Mouse (Mus musculus) macrophage (primary cell): ENCODE results near the gene 4930558K02Rik. TPM values are rescaled to one million over a fixed set of nuclear protein-coding genes. Genes with fewer than 3 reads are reported as not detected.

Experiments used
- H3K27ac ChIP-seq: fragments of 350-480 bp; formaldehyde crosslinking; 2 replicates; pipeline ENCODE4 v1.9.0; 2021
- H3K36me3 ChIP-seq: fragments of 350-480 bp; formaldehyde crosslinking; 2 replicates; pipeline ENCODE4 v1.9.0; 2021; ENCODE audit errors: inconsistent target
- H3K4me3 ChIP-seq: fragments of 350-480 bp; formaldehyde crosslinking; 2 replicates; pipeline ENCODE4 v1.9.0; 2021; ENCODE audit errors: inconsistent target
- H3K79me2 ChIP-seq: fragments of 350-480 bp; formaldehyde crosslinking; 2 replicates; pipeline ENCODE4 v1.9.0; 2021; ENCODE audit errors: inconsistent target
- WGBS: methylation state at CpG from one replicate; pipeline ENCODE4 v1.1.7; 2026; ENCODE audit warnings: inconsistent platforms; ENCODE audit not compliant: missing documents; 5-methylcytosine and 5-hydroxymethylcytosine counted together
- polyA plus RNA-seq: library from polyadenylated mRNA; stranded (reverse); fragments of 250-400 nt; gene quantifications from 3 replicates; pipeline ENCODE4 v1.2.4, GENCODE M21; 2018; ENCODE audit warnings: inconsistent platforms

4930558K02Rik gene
- polyA plus RNA-seq, 1 experiment from 2014 or later, result not detected

- H3K27ac ChIP-seq, result no peak overlapping the region
- H3K36me3 ChIP-seq, result no peaks in the 10 kb centered on the region
- WGBS, result 83% methylated on average over 7 of the region's 7 CpGs
- H3K4me3 ChIP-seq, result no peak overlapping the region
- no peaks in the 10 kb centered on the region for H3K79me2 ChIP-seq
These were observed 65.8 kb downstream of the 4930558K02Rik start for GRCm38 (mm10) chr1:161913648-161913984.

GRCm38 (mm10) chr1:161912940-161913647 lies 66.3 kb downstream of the 4930558K02Rik start:
- no peak overlapping the region for H3K4me3 ChIP-seq
- H3K79me2 ChIP-seq, result no peaks in the 10 kb centered on the region
- 60% methylated on average over 4 of the region's 4 CpGs for WGBS
- H3K27ac ChIP-seq, result no peak overlapping the region
- H3K36me3 ChIP-seq, result no peaks in the 10 kb centered on the region

- 97% methylated on average over 8 of the region's 8 CpGs for WGBS
- no peak overlapping the region for H3K27ac ChIP-seq
These were observed 70.4 kb downstream of the 4930558K02Rik start for GRCm38 (mm10) chr1:161909074-161909473.

GRCm38 (mm10) chr1:161907795-161908457 lies 71.5 kb downstream of the 4930558K02Rik start:
- Histone ChIP-seq H3K36me3 (no peaks in the 10 kb centered on the region), H3K4me3 (no peak overlapping the region), H3K27ac (no peak overlapping the region), H3K79me2 (no peaks in the 10 kb centered on the region)
- WGBS, result 44% methylated on average over 2 of the region's 2 CpGs

More at GRCm38 (mm10) chr1:161909074-161909473, 70.4 kb downstream of the 4930558K02Rik start:
- H3K79me2 ChIP-seq, result no peaks in the 10 kb centered on the region
- no peaks in the 10 kb centered on the region for H3K36me3 ChIP-seq
- H3K4me3 ChIP-seq, result no peak overlapping the region

GRCm38 (mm10) chr1:161907111-161907510 lies 72.3 kb downstream of the 4930558K02Rik start:
- WGBS, result 89% methylated on average over 3 of the region's 4 CpGs
- Histone ChIP-seq H3K27ac (no peak overlapping the region), H3K79me2 (no peaks in the 10 kb centered on the region), H3K4me3 (no peak overlapping the region), H3K36me3 (no peaks in the 10 kb centered on the region)

GRCm38 (mm10) chr1:161902692-161903452 lies 76.6 kb downstream of the 4930558K02Rik start:
- WGBS, result 90% methylated on average over 9 of the region's 9 CpGs
- H3K36me3 ChIP-seq, result no peaks in the 10 kb centered on the region
- no peak overlapping the region for H3K27ac ChIP-seq
- H3K79me2 ChIP-seq, result no peaks in the 10 kb centered on the region
- no peak overlapping the region for H3K4me3 ChIP-seq

- 50% methylated on average over 2 of the region's 2 CpGs for WGBS
- H3K27ac ChIP-seq, result no peak overlapping the region
- no peak overlapping the region for H3K4me3 ChIP-seq
- H3K36me3 ChIP-seq, result no peaks in the 10 kb centered on the region
- H3K79me2 ChIP-seq, result no peaks in the 10 kb centered on the region
These were observed 79.3 kb downstream of the 4930558K02Rik start for GRCm38 (mm10) chr1:161900129-161900528.

GRCm38 (mm10) chr1:161897235-161897634 lies 82.2 kb downstream of the 4930558K02Rik start:
- WGBS, result 18% methylated on average over 8 of the region's 8 CpGs
- no peak overlapping the region for H3K4me3 ChIP-seq
- H3K36me3 ChIP-seq, result no peaks in the 10 kb centered on the region
- H3K27ac ChIP-seq, result peak overlapping the region; percentile 71
- no peaks in the 10 kb centered on the region for H3K79me2 ChIP-seq

- 40% methylated on average over 10 of the region's 10 CpGs for WGBS
- Histone ChIP-seq H3K27ac (peak overlapping the region; percentile 71), H3K36me3 (no peaks in the 10 kb centered on the region), H3K79me2 (no peaks in the 10 kb centered on the region), H3K4me3 (no peak overlapping the region)
These were observed 83.3 kb downstream of the 4930558K02Rik start for GRCm38 (mm10) chr1:161896130-161896529.

- no peak overlapping the region for H3K4me3 ChIP-seq
- 0 out of 2 replicates have a peak overlapping the region, but pooled peaks have one; percentile 51 for H3K27ac ChIP-seq
- no peaks in the 10 kb centered on the region for H3K36me3 ChIP-seq
- 93% methylated on average over 3 of the region's 3 CpGs for WGBS
- no peaks in the 10 kb centered on the region for H3K79me2 ChIP-seq
These were observed 84.4 kb downstream of the 4930558K02Rik start for GRCm38 (mm10) chr1:161895014-161895413.

- H3K79me2 ChIP-seq, result no peaks in the 10 kb centered on the region
- WGBS, result 13% methylated on average over 2 of the region's 2 CpGs
- H3K27ac ChIP-seq, result peak overlapping the region; percentile 51
- no peak overlapping the region for H3K4me3 ChIP-seq
- no peaks in the 10 kb centered on the region for H3K36me3 ChIP-seq
These were observed 84.9 kb downstream of the 4930558K02Rik start for GRCm38 (mm10) chr1:161894553-161894952.

- H3K36me3 ChIP-seq, result no peaks in the 10 kb centered on the region
- H3K4me3 ChIP-seq, result no peak overlapping the region
- 8% methylated on average over 2 of the region's 2 CpGs for WGBS
- H3K27ac ChIP-seq, result peak overlapping the region; percentile 51
- no peaks in the 10 kb centered on the region for H3K79me2 ChIP-seq
These were observed 85.3 kb downstream of the 4930558K02Rik start for GRCm38 (mm10) chr1:161894126-161894525.
